Mouse (Mus musculus) effector memory CD4-positive, alpha-beta T cell, adult 7 months (primary cell): ENCODE results near the gene Dido1. TPM values are rescaled to one million over a fixed set of nuclear protein-coding genes. Genes with fewer than 3 reads are reported as not detected.

ENCODE experiments used
- polyA plus RNA-seq: library from polyadenylated mRNA; unstranded; fragments of 100-300 nt; shearing (Covaris generic); gene quantifications from one replicate; pipeline ENCODE4 v1.2.1, GENCODE M21; 2017

Dido1 gene
- 32.9 TPM for polyA plus RNA-seq

DNA sequence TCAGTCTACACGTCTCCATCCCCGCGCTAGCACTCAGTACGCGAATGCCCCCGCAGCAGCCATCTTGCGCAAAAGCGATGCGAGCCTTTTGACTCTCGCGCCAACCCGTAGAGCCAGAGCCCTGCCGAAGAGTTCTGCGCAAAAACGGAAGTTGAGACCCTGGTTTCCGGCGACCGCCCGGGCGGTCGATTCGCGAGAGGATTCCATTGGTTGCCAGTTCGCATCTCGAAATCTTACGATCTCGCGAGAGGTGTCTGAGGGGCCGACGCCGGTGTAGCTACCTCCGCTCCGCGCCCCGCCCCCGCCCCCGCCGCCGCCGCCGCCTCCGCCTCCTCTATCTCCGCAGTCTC is at the start of gene Dido1, which contains the start of gene Gid8:
Gene Dido1 (minus strand): TSS at position 77 of the 350 bp plus-strand sequence.
Gene Gid8 (plus strand): TSS at position 195 of the 350 bp plus-strand sequence.

DNA sequence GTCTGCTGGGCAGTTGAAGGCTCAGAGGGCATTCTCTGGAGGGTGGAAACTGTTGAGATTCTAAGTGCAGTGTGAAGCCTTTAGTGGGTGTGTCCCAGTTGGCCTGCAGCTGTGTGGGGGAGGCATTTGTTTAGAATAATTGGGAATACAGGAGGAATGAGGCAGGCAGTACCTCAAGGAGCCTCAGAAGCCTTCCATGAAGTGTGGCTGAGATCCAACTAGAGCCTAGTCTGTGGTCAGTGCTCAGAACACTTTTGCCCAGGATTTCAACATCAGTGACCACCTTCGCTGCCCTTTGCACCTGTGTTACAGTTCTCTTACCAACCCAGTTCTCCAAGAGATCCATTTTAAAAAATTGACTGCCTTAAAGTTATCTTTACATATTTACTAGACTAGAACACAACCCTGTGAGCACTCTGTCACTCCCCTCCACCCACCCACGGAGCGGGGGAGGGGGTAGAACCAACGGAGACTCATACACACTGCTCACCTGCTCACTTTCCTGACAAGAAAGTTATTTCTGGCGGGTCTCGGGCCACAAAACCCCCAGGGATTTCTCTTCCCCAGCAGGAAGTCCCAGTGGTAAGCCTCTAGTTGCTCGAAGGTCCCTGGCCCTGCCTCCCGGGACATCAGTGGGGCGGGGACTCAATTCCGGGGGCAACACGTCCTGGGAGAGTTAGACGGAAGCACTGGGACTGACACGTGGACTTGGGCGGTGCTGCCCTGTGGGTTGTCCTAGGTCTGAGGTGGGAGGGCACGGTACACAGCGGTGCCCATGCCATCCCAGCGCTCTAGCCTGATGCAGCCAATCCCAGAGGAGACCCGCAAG is 15.0 kb upstream of the Dido1 start, which contains the start of gene Slc17a9:
Gene Slc17a9 (plus strand): TSS at position 679 of the 829 bp plus-strand sequence.

DNA sequence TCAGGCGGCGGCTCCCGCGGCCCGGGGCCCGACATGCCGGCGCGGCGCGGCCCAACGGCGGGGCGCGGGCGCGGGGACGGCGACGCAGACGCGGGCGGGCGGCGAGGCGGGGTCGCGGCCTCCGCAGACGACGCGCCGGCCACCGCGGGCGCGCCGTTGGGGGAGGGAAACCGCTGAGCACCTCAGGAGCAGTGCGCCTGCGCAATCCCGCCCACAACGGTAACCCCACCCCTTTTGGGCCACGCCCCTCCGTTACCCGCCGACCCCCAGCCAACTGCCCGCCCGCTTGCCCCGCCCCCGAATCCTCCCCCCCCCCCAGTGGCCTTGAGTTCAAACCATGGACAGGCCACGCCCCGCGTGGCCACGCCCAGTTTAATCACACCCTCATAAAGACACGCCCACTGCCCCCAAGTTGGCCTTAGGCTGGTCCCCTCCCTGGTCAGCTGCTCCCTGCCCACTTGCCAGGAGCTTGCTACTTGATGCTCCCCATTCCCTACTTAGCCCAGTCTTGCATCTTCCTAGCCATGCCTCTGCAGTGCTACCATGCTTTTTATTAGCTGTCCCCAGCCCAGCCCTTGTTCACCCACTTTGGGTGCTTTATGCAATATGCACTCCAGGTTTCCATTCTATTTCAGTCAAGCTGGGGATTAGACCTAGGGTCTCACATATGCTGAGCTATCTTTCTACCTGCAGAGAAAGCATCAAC is 67.1 kb downstream of the Dido1 start, which contains the start of gene Tcfl5:
Gene Tcfl5 (minus strand): TSS at position 154 of the 706 bp plus-strand sequence.

Other genes with a start within 250 kb of the Dido1 start
- 0.22 TPM for gene Ntsr1, start 210.0 kb downstream of the Dido1 start, polyA plus RNA-seq
- 38.4 TPM for gene Mrgbp, start 128.7 kb downstream of the Dido1 start, polyA plus RNA-seq
- gene Ogfr, start 120.8 kb downstream of the Dido1 start, polyA plus RNA-seq = 64.8 TPM
- gene Col9a3, start 112.2 kb downstream of the Dido1 start, polyA plus RNA-seq = 1.5 TPM
- 0.33 TPM for gene Tcfl5, start 67.3 kb downstream of the Dido1 start, polyA plus RNA-seq
- gene Gid8, start 118 bp upstream of the Dido1 start, polyA plus RNA-seq = 21.9 TPM
- gene Slc17a9, start 15.3 kb upstream of the Dido1 start, polyA plus RNA-seq = 45.9 TPM
- not detected for gene Bhlhe23, start 66.9 kb upstream of the Dido1 start, polyA plus RNA-seq
- 97.8 TPM for gene Ythdf1, start 210.9 kb upstream of the Dido1 start, polyA plus RNA-seq
- gene Birc7, start 219.0 kb upstream of the Dido1 start, polyA plus RNA-seq = 0.33 TPM
- not detected for gene Nkain4, start 244.7 kb upstream of the Dido1 start, polyA plus RNA-seq